Mouse (Mus musculus): ENCODE data around the gene Gna13.

- no peak for TF ChIP-seq TAL1 (IDR thresholded peaks at IDR 0.05; ENCODE audit: low read length)
- TF ChIP-seq GATA1 (IDR thresholded peaks at IDR 0.05; ENCODE audit: low read length), result no peak
Measured at GRCm38 (mm10) chr11:109347242-109347959, 15.2 kb upstream of the Gna13 start.
